Mouse (Mus musculus) T-helper 2 cell (primary cell): ENCODE measurements around the gene Ube2d1.

Experiments
- in situ Hi-C: fragments of 300-600 bp; cut with MboI, MseI; formaldehyde crosslinking; loops from one replicate; pipeline ENCODE4 v1.15.1; 2025; ENCODE audit warnings: high pct_unique_total_duplicates

The Ube2d1 gene

DNA sequence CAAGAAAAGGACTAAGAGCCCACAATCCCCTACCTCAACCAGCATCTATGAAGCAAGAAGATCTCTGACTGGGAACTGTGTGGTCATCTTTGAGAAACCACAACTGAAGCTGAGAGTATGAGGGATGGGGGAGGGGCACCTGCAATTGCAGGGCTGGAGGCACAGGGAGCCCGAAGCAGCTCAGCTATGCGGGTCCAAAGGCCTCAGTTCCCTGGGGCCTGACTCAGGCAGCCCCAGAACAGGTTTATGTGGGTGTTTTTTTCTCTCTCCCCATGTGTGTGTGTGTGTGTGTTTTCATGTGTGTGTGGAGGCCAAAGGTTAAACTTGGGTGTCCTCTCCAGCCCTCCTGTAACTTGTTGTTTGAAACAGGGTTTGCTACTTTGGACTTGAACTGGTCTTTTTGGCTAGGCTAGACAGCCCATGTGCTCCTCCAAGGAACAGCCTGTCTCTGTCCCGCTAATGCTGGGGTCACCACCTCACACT, 6.2 kb upstream of the Ube2d1 start:
- in situ Hi-C loops: loop anchor here (5.0 to 10.0 kb wide), 2 partner anchors 56 to 1344 kb away; partner anchors contain the start of gene Ipmk

DNA sequence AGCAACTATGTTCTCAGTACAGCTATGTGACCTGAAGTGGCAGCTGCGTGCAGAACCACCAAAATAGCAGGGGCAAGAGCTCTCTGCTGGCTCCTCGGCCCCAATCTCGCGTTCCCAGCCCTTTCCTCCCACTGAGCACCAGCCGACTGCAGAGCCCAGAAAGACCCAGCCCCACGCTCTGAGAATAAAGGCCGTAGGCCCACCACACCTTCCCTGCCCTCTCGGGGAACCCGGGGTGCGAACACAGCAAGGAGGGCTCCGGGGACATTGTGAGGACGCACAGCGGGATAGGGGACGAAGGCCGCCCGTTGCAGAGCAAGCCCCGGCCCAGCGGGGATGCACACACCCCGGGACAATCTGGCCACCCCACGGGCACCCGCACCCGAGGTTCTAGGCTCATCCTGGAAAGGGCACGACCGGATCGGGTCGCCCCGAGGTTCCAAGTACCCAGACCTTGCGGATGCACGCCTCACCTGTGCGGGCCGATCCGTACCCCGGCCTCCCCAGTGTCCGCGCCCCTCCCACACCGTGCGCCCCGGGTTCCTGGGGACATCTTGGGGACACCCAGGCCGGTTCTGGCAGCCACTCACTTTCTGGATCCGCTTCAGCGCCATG, 444 bp downstream of the Ube2d1 start:
- in situ Hi-C loops: no loop called here

DNA sequence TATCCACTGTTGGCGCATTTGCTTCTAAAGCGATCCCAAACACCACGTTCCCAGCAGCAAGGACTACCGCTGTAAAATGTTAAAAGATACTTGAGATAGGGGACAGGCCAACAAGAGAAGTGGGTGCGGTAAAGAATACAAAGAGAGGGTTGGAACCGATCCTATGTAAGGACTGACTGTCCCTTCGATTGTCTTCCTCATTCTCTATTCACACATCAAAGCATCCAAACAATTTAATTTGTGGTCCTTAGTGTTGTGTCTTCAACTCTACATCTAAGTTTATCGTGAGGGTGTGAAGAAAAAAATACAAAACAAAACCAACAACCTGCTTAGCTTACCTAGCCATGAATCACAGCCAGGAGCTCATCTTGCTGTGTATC, 941 bp downstream of the Ube2d1 start:
- in situ Hi-C loops: no loop called here

DNA sequence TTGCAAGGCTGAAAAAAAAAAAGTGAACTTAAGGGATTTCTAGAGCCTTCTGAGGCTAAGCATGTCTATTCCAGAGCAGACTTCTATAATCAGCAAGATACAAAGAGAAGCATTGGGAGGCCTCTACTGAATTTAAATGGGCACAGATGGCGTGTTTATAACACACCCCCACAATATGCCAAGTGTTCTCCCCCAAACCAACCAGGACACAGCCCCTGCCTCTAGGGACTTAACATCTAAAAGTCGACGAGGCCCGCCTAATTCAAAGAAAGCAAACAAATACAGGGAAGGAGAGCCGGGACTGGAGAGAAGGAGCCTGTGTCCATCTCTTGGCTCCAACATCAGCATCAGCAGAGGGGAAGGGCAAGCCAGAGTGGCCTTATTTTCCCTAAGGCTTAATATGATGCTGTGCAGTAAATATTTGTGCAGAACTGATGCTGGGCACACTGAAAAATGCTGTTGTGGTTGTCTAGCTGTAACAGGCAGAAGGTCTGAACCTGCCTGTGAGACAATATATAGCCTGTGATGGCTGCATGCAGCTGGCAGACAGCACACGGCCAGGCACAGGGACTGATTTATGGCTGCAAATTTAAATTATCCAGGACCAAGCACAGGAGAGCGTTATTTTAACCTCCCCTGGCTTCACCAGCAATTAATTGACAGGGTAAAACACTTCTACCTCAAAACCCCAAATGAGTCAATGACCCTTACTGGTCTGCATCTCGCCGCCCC, 11.9 kb downstream of the Ube2d1 start:
- in situ Hi-C loops: no loop called here

DNA sequence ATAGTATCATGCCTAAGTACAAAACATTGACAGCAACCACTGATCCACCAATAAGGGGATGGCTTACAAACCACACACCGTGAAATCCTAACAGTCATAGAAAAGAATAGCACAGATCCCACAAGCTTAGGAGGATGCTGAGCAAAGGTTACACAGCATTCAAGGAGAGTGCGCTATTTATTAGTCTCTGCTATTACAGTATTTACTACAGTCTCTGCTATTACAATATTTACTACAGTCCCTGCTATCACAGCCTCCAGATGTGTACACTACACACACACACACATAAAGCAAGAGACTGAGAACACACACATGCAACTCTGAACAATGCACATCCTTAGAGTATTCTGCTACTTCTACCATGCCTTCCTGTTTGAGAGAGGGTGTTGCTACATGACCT, 17.1 kb downstream of the Ube2d1 start:
- in situ Hi-C loops: no loop called here

DNA sequence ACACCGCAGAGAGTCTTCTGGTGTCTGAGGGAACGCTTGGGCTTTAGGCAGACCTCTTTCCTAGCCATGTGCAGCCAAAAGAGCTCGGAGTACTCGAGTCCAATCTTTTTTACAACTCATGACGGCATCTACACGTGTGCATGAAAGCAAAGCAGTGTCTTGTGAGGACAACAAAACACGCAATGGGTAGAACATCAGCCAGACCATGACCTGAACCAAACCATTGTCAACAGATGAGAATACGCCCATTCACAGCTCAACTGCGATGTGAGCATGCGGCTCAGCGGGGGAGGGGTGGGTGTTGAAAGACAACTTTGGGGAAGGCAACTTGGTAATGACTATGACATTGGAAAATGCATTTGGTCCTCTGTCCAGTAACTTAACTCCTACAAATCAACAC, 17.6 kb downstream of the Ube2d1 start:
- in situ Hi-C loops: no loop called here

DNA sequence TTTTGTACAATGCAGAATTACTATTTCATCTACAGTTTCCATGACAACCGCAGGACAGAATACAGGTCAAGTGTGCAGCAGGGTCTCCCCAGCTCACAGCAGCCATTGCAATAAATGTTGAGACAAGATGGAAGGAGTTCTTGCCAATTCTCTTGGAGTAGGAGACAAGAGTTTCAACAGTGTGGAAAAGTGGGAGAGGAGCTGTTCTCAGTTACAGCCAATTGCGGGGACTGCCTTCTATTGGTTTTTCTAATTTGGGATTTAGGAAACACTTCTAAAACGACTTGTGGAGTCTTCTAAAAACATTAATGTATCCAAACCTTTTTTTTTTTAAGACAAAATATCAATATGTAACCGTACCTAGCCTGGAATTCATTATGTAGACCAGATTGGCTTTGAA, 20.0 kb downstream of the Ube2d1 start:
- in situ Hi-C loops: no loop called here

DNA sequence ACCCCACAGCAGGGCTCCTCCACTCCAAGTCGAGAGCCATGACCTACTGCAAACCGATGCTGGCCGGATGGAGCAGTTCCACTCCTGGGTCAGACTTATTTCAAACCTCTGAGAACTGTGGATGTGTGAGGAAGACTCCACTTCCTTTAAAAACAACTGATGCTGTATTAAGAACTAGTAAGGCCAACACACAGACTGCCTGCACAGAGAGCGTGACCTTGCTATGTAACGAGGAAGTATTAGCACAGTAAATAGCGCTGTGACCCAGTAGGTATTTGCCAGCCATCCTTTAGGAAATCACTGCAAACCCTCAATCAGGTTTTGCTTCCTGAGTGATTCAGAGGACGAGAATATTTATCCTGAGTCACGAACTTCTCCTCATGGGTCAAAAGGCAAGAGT, 23.4 kb downstream of the Ube2d1 start:
- in situ Hi-C loops: no loop called here

DNA sequence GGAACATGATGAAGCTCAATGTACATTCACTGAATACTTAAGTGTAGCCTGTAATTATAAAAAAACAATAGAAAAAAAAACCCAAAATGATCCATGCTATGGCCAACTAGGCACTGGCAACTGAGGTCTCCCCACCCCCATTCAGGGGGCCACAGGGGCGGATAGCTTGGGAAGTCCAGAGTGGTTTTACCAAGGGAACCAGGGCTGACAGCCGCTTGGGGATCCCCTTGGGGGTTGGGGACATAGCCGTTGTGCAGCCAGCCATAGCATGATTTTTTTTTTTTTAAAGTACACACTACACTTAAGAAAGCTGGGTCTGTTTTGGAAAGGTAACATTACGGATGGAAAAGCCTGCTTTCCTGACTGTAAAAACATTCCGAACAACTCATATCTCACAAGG, 26.1 kb downstream of the Ube2d1 start:
- in situ Hi-C loops: no loop called here

DNA sequence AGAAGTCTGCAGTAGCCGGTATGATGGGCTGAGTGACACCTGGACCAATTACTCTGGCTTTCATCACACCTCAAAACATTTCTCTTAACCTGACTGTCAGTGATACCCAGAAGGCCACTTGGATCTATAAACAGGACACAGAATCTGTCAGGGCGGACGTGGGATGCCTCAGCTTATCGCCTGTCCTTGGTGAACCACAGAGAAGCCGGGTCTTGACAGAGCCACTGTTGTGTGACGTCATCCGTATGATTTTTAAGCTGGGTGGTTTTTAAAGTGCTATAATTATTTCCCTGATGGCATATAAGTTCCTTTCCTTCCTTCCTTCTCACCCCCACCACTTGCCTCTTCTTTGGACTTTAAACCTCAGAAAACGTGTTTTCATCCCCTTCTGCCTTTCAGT, 26.5 kb downstream of the Ube2d1 start:
- in situ Hi-C loops: no loop called here

DNA sequence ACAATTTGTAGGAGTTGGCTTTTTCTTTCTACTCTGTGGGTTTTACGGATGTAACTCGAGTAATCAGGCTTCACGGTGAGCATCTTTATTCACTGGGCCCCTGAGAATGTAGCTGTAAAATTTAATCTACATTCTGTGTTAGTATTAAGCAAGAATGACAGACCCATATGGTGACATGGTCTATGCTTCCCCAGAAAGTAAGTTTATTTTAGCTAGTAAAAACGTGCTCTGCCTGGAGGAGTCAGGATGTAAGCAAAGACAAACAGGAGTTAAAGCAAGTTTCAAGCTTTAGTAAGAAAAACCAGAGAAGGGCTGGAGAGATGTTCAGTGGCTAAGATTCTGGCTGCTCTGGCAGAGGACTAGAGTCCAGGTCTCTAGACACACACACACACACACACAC, 31.9 kb downstream of the Ube2d1 start:
- in situ Hi-C loops: no loop called here

DNA sequence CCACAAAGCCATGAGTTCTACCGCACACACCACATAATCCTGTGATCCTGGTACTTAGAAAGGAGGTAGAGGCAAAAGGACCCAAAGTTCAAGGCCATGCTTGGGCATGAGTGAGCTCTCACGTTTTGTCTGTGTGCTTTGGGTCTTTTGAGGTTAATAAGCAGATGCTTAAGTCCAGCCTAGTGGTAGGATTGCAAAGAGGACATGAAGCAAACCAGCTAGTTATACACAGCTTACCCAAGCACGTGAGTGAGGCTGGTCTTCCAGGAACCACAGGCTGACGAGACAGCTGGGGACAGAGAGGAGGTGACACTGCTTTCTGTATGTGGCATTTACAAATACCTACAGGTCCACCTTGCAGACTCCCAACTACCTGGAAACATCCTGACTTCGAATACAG, 32.6 kb downstream of the Ube2d1 start:
- in situ Hi-C loops: no loop called here

DNA sequence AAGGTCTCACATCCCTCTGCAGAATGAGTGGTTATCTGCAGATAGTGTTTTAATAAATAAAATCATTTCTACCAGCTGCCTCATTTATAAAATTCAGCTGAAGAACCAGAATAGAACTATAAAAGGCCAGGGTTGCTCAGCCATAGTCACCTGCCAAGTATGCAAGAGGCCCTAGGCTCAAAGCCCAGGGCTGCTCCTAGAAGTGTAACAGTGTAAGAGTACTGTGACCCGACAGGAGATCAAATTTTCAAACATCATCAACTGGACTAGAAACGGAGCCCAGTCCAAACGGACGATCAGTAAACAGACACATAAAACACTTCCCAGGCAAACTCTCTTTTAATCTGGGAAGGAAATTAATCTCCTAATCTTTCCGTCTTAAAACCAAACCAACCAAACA, 33.2 kb downstream of the Ube2d1 start:
- in situ Hi-C loops: no loop called here

DNA sequence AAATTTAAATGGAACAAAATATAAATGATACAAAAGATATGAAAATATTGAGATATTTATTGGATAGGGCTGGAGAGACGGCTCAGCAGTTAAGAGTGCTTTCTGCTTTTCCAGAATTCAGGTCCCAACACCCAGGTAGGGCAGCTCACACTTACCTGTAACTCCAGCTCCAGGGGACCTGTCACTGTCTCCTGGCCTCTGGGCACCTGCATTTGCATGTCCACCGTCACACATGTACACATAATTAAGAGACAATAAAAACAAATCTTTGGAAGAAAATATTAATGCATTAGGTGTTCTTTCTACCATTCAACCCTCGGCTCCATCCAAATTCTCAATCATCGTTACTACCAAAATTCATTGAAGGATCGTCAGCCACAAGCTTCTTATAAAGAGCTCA, 33.8 kb downstream of the Ube2d1 start:
- in situ Hi-C loops: no loop called here

DNA sequence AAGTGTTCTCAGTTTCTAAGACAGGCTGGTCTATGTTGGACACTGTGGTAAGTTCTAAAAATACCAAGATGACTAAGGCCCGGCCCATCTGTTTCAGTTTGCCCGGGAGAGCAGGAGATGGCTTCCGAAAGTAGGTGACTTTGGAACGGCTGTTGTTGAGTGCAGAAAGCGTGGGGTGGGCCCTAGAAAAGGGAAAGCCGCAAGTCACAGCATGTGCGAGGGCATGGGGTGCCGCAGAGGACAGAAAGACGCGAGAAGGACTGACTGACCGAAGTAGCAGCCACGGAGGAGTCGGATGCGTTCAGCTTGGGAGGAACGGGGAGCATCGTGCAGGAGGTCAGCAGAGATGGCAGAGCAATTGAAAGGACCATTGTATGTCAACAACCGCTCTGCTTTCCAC, 34.6 kb downstream of the Ube2d1 start:
- in situ Hi-C loops: no loop called here

DNA sequence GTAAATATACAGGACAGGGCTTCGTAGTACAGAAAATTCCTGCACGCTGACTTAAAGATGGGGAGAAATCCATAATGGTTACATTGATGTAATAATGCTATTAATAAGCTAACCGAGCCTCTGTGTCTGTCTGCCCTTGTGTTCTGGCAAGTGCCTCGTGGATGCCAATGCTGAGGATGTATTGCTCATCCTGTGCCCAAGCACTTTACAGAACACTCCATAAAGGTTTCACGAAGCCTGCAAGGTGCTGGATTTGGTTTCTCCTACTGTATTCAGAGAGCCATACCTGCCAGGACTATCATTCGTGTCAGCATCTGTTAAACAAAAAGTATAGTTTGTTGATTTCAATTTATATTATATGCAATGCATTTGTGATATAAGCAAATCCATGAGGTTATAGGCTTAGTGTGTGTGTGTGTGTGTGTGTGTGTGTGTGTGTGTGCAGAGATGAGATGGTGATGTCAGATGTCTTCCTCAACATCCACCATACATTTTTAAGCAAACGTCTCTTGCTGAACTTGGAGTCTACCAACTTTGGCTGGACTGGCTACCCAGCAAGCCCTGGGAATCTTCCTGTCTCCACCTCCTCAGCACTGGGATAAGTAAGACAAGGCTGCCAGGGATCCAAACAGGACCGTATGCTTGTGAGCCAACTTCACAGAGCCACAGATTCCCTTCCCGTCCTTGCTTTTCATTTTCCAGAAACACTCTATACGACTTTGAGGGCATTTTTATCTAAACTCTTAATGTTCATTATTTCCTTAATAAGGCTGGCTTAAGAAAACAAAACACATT, 35.8 kb downstream of the Ube2d1 start:
- in situ Hi-C loops: no loop called here

DNA sequence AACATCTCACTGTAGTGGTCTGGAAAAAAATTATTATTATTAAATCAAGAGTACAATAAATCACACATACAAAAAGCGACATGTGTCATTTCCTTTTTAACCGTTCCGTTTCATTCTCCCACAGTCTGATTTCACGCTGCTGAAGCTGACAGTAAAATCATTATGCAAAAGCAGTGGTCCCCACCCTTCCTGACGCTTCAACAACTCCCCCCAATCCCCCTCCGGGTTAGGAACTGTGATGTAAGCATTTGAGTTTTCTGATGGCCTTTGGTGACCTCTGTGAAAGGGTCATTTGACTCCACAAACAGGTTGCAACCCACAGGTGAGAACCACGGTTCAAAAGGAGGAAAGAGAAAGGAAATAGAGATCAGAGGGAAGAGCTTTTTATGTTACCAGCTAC, 38.1 kb downstream of the Ube2d1 start:
- in situ Hi-C loops: no loop called here

DNA sequence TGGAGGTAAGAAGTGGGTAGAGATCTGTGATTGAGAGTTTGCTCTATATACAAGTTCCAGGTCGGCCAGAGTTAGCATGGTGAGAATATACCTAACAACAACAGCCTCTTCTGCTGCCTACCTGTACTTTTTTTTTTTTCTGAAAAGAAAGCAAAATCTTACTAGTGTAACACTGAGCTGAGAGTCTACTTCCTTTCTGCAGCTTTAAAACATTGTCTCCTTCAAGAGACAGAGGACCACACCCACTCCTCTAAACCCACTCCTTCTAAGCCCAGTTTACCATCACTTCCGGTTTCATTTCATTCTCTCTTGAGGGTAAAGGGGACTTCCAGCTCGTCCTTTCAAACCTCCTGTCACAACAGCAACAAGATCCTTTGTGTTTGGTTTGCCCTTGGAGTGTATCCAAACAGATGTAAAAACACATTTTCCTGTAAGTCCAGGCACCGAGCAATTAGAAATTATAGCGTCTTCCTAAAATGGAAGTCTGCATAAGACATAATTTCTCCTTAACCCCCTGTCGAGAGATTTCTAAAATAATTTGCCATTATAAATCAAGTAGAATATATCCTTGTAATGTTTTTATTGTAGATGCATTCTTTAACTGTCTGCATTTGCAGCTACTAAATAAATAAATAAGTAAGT, 45.5 kb downstream of the Ube2d1 start:
- in situ Hi-C loops: loop anchor here (5.0 kb wide), 1 partner anchor 108 kb away; the partner anchor contains the start of gene Ipmk

DNA sequence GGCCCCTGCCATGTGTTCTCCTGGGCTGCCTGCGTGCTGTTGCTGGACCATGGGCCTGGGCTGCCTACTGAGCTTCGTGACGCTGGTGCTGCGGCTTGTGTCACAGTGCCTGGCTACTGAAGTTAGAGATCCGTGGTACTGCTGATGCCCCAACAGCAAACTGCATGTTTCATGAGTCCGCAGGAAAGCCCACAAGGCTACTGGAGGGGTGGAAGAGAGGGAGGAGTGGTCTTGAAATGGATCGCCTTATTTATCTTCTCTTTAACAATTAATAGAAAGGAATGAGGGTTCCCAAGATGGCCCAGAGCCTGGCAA, 46.9 kb downstream of the Ube2d1 start, which contains the start of gene Tfam:
Gene Tfam (minus strand): TSS at position 41 of the 315 bp plus-strand sequence.
- in situ Hi-C loops: loop anchor here (5.0 kb wide), 1 partner anchor 109 kb away; the partner anchor contains the start of gene Ipmk

DNA sequence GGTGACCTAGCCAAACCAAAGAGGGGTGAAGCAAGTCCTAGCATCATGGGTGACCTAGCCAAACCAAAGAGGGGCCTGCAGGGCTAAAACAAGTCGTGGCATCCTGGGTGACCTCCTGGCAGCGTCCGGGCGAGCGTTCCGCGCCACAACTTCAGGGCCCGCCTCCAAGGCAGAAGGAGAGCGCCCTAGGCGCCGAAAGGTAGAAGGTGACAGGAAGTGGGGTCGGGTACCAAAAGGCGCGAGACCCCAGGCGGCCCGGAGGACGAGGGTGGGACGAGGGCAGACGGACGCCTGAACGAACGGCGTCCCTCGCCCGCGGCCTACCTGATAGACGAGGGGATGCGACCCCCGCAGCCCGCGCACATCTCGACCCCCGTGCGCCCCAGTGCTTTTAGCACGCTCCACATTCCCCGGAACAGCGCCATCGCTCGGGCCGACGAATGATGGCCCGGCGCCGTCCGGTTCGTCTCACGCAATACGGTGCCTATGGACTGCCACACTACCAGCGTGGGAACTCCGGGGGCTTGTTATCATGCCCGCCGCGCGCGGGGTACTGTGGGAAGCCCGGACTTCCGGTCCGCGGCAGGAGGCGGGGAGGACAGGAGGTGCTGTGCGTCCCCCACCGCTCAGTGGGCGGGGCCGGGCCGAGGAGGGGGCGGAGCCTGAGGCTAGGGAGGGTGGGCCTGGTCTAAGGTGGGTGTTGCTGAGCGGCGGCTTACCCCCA, 47.4 kb downstream of the Ube2d1 start:
- in situ Hi-C loops: loop anchor here (5.0 kb wide), 1 partner anchor 110 kb away; the partner anchor contains the start of gene Ipmk

DNA sequence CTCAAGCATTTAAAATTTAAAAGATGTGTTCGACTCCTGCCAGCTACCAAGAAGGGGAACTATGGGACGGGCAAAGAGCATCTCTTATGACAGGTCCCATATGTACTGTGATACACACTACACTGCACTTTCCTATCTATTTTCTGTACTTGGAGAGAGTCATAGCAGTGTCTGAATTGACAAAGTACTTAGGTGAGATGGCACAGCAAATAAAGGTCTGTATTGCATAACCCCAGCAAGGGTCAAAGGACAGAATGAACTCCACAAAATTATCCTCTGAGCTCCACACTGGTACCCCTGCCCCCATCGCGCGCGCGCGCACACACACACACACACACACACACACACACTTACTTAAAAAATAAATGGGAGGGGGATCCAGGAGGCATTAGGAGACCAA, 51.0 kb downstream of the Ube2d1 start:
- in situ Hi-C loops: no loop called here
